Mouse (Mus musculus) olfactory bulb, adult 2 months (tissue): ENCODE measurements around the gene Cemip. TPM values are rescaled to one million over a fixed set of nuclear protein-coding genes. Genes with fewer than 3 reads are reported as not detected.

Experiments used
- H3K27ac ChIP-seq: fragments of 200-500 bp; 2 replicates; pipeline ENCODE4 v1.5.1; 2012; ENCODE audit warnings: low read depth, low read length; ENCODE audit not compliant: insufficient read depth
- H3K4me1 ChIP-seq: fragments of 200-500 bp; 2 replicates; pipeline ENCODE4 v1.6.1; 2012; ENCODE audit warnings: low read length; ENCODE audit not compliant: control insufficient read depth, insufficient read depth
- H3K4me3 ChIP-seq: fragments of 200-500 bp; 2 replicates; pipeline ENCODE4 v1.5.1; 2012; ENCODE audit warnings: mild to moderate bottlenecking, low read depth, low read length, moderate library complexity; ENCODE audit not compliant: insufficient read depth
- CTCF ChIP-seq: fragments of 200-500 bp; IDR thresholded peaks from 2 replicates; pipeline ENCODE4 v1.5.1; 2012; ENCODE audit warnings: low read depth, mild to moderate bottlenecking, low read length, moderate library complexity; ENCODE audit not compliant: insufficient read depth
- POLR2A ChIP-seq: fragments of 200-500 bp; IDR thresholded peaks from 2 replicates; pipeline ENCODE4 v1.6.1; 2012; ENCODE audit warnings: mild to moderate bottlenecking, low read depth, low read length, moderate library complexity; ENCODE audit not compliant: insufficient read depth
- WGBS: fragments of 180-500 bp; shearing (Covaris S2); methylation state at CpG from one replicate; pipeline ENCODE4 v1.1.7; 2018; 5-methylcytosine and 5-hydroxymethylcytosine counted together
- polyA plus RNA-seq: library from polyadenylated mRNA; stranded (reverse); fragments of >200 nt; gene quantifications from 2 replicates; pipeline ENCODE4 v1.2.4, GENCODE M21; 2012; ENCODE audit warnings: low replicate concordance; ENCODE audit not compliant: missing spikeins, insufficient read depth, insufficient read length

Gene Cemip
- polyA plus RNA-seq, 1 experiment, result not detected

- H3K4me3 ChIP-seq, result no peak overlapping the region
- WGBS, result 100% methylated on average over 1 of the region's 1 CpGs
- peaks cover 4% of the 10 kb centered on the region; the same call in 1 of the 2 replicates for H3K4me1 ChIP-seq
- H3K27ac ChIP-seq, result no peak overlapping the region
- TF ChIP-seq CTCF (no peak), POLR2A (no peak)
Observed at GRCm38 (mm10) chr7:83994348-83994747, 92.0 kb downstream of the Cemip start.

GRCm38 (mm10) chr7:83989294-83989693, 97.0 kb downstream of the Cemip start:
- no peak overlapping the region for H3K4me3 ChIP-seq
- WGBS, result 83% methylated on average over 4 of the region's 4 CpGs

GRCm38 (mm10) chr7:83985751-83986150, 100.6 kb downstream of the Cemip start:
- no peak overlapping the region for H3K27ac ChIP-seq
- H3K4me3 ChIP-seq, result no peak overlapping the region
- WGBS, result 82% methylated on average over 2 of the region's 2 CpGs
- TF ChIP-seq POLR2A (no peak), CTCF (no peak)
- H3K4me1 ChIP-seq, result peaks cover under 1% of the 10 kb centered on the region; the same call in 1 of the 2 replicates

More at GRCm38 (mm10) chr7:83989294-83989693, 97.0 kb downstream of the Cemip start:
- Histone ChIP-seq H3K27ac (no peak overlapping the region), H3K4me1 (peaks cover 4% of the 10 kb centered on the region; the same call in 1 of the 2 replicates)
- no peak for TF ChIP-seq CTCF
- no peak for TF ChIP-seq POLR2A

- TF ChIP-seq CTCF (no peak), POLR2A (no peak)
- no peak overlapping the region for H3K4me3 ChIP-seq
- WGBS, result 77% methylated on average over 2 of the region's 2 CpGs
- no peaks in the 10 kb centered on the region for H3K4me1 ChIP-seq
- H3K27ac ChIP-seq, result no peak overlapping the region
Observed at GRCm38 (mm10) chr7:83982566-83982965, 103.7 kb downstream of the Cemip start.

GRCm38 (mm10) chr7:83978945-83979536, 107.3 kb downstream of the Cemip start:
- TF ChIP-seq POLR2A, result no peak
- no peak for TF ChIP-seq CTCF
- H3K4me3 ChIP-seq, result no peak overlapping the region
- 86% methylated on average over 1 of the region's 1 CpGs for WGBS

GRCm38 (mm10) chr7:83978410-83978809, 107.9 kb downstream of the Cemip start:
- TF ChIP-seq CTCF, result no peak
- TF ChIP-seq POLR2A, result no peak
- H3K4me3 ChIP-seq, result no peak overlapping the region
- H3K27ac ChIP-seq, result no peak overlapping the region
- 96% methylated on average over 1 of the region's 1 CpGs for WGBS
- H3K4me1 ChIP-seq, result no peaks in the 10 kb centered on the region

More at GRCm38 (mm10) chr7:83978945-83979536, 107.3 kb downstream of the Cemip start:
- H3K27ac ChIP-seq, result no peak overlapping the region
- H3K4me1 ChIP-seq, result no peaks in the 10 kb centered on the region

- Histone ChIP-seq H3K27ac (no peak overlapping the region), H3K4me3 (no peak overlapping the region), H3K4me1 (no peaks in the 10 kb centered on the region)
- WGBS, result 87% methylated on average over 6 of the region's 6 CpGs
- TF ChIP-seq CTCF (no peak), POLR2A (no peak)
Observed at GRCm38 (mm10) chr7:83976413-83976958, 109.8 kb downstream of the Cemip start.

- 77% methylated on average over 6 of the region's 6 CpGs for WGBS
- TF ChIP-seq POLR2A (no peak), CTCF (no peak)
Observed at GRCm38 (mm10) chr7:83975283-83975682, 111.0 kb downstream of the Cemip start.

GRCm38 (mm10) chr7:83972485-83972884, 113.8 kb downstream of the Cemip start:
- TF ChIP-seq POLR2A (no peak), CTCF (no peak)
- H3K4me1 ChIP-seq, result no peaks in the 10 kb centered on the region
- H3K4me3 ChIP-seq, result no peak overlapping the region
- WGBS, result 73% methylated on average over 7 of the region's 7 CpGs
- H3K27ac ChIP-seq, result no peak overlapping the region

More at GRCm38 (mm10) chr7:83975283-83975682, 111.0 kb downstream of the Cemip start:
- Histone ChIP-seq H3K4me1 (no peaks in the 10 kb centered on the region), H3K27ac (no peak overlapping the region), H3K4me3 (no peak overlapping the region)
